Mouse (Mus musculus) stomach, embryonic 16.5 days (tissue): ENCODE measurements around the gene Mtf1. TPM values are rescaled to one million over a fixed set of nuclear protein-coding genes. Genes with fewer than 3 reads are reported as not detected.
A peak's percentile ranks its signal among the peaks of the same experiment; 100 is the strongest.

Experiments
- ATAC-seq: fragments of 200-750 bp; cut with Nextera tagmentation; 2 replicates; pipeline ENCODE4 v1.8.0; 2017; ENCODE audit warnings: moderate number of reproducible peaks, moderate TSS enrichment; ENCODE audit not compliant: insufficient read depth, low FRiP score
- H3K27ac ChIP-seq: fragments of 300-500 bp; sonication (generic); 2 replicates; pipeline ENCODE4 v1.5.1; 2014; ENCODE audit warnings: low read length
- H3K27me3 ChIP-seq: fragments of 300-500 bp; sonication (generic); 2 replicates; pipeline ENCODE4 v1.6.1; 2014; ENCODE audit warnings: low read length, control low read depth, mixed read lengths; ENCODE audit not compliant: control insufficient read depth, insufficient read depth
- H3K36me3 ChIP-seq: fragments of 300-500 bp; sonication (generic); 2 replicates; pipeline ENCODE4 v1.6.1; 2014; ENCODE audit warnings: low read length; ENCODE audit not compliant: control insufficient read depth, insufficient read depth
- H3K4me1 ChIP-seq: fragments of 300-500 bp; sonication (generic); 2 replicates; pipeline ENCODE4 v1.6.1; 2014; ENCODE audit warnings: low read length, control low read depth, mixed read lengths; ENCODE audit not compliant: control insufficient read depth, insufficient read depth
- H3K4me2 ChIP-seq: fragments of 300-500 bp; sonication (generic); 2 replicates; pipeline ENCODE4 v1.6.1; 2014; ENCODE audit warnings: low read depth, low read length, mixed read lengths
- H3K4me3 ChIP-seq: fragments of 300-500 bp; sonication (generic); replicated peaks from 2 replicates; pipeline ENCODE4 v1.5.1; 2014; ENCODE audit warnings: mild to moderate bottlenecking, low read length
- H3K9ac ChIP-seq: fragments of 300-500 bp; sonication (generic); 2 replicates; pipeline ENCODE4 v1.6.1; 2014; ENCODE audit warnings: low read length
- H3K9me3 ChIP-seq: fragments of 300-500 bp; sonication (generic); replicated peaks from 2 replicates; pipeline ENCODE4 v1.6.1; 2016; ENCODE audit warnings: low read length, control low read depth; ENCODE audit not compliant: control insufficient read depth
- WGBS: fragments of 180-500 bp; shearing (Covaris S2); extraction: QIAGEN DNeasy Blood & Tissue Kit; methylation state at CpG from one replicate; pipeline ENCODE4 v1.1.7; 2014; 5-methylcytosine and 5-hydroxymethylcytosine counted together
- polyA plus RNA-seq: library from polyadenylated mRNA; unstranded; fragments of >200 nt; fragmentation: Nextera tagmentation; extraction: Ambion mirVana; gene quantifications from 2 replicates; pipeline ENCODE4 v1.2.1, GENCODE M21; 2015

The Mtf1 gene
- polyA plus RNA-seq, 1 experiment from 2014 or later, result 14.5 TPM

- Histone ChIP-seq H3K9ac (no peak overlapping the region), H3K9me3 (no peaks in the 10 kb centered on the region), H3K4me1 (no peaks in the 10 kb centered on the region), H3K27ac (no peak overlapping the region), H3K27me3 (no peaks in the 10 kb centered on the region), H3K36me3 (no peaks in the 10 kb centered on the region), H3K4me3 (no peak overlapping the region), H3K4me2 (no peak overlapping the region)
- ATAC-seq, result no peak
- 68% methylated on average over 9 of the region's 9 CpGs for whole genome bisulfite sequencing
Observed at GRCm38 (mm10) chr4:124811347-124811975, 9.6 kb downstream of the Mtf1 start.

DNA sequence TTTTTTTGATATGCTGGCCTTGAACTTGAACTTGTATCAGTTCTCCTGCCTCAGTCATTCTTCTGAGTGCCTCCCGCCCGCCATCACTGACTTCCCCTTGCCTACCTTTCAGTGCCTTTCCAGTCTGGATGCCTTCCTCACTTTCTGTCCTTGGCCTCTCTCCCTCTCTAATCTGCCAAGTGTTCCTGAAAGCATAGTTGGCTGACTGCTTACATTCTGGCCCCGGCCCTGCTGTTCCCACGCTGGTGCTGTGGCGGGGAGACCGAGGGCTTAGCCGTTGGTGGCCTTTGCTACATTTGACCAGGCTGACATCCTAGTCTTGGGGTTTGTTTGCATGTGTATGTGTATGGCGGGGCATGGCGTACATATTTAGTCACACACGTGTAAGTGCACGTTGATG lies 14.0 kb downstream of the Mtf1 start:
- Histone ChIP-seq H3K36me3 (peaks cover 5% of the 10 kb centered on the region; the same call in 1 of the 2 replicates), H3K4me3 (no peak overlapping the region), H3K27ac (no peak overlapping the region), H3K9ac (no peak overlapping the region), H3K9me3 (no peaks in the 10 kb centered on the region), H3K4me2 (no peak overlapping the region), H3K27me3 (no peaks in the 10 kb centered on the region), H3K4me1 (peaks cover 4% of the 10 kb centered on the region; the same call in 1 of the 2 replicates)
- WGBS, result 92% methylated on average over 11 of the region's 11 CpGs
- no peak for ATAC-seq

- Histone ChIP-seq H3K9ac (no peak overlapping the region), H3K4me3 (no peak overlapping the region), H3K9me3 (no peaks in the 10 kb centered on the region), H3K4me1 (peaks cover 4% of the 10 kb centered on the region; the same call in 1 of the 2 replicates), H3K27ac (no peak overlapping the region), H3K4me2 (no peak overlapping the region), H3K27me3 (no peaks in the 10 kb centered on the region), H3K36me3 (peaks cover 9% of the 10 kb centered on the region; the same call in 1 of the 2 replicates)
- peak; percentile 93 for ATAC-seq
- 16% methylated on average over 6 of the region's 6 CpGs for WGBS
Observed at GRCm38 (mm10) chr4:124817803-124818202, 15.9 kb downstream of the Mtf1 start.

DNA sequence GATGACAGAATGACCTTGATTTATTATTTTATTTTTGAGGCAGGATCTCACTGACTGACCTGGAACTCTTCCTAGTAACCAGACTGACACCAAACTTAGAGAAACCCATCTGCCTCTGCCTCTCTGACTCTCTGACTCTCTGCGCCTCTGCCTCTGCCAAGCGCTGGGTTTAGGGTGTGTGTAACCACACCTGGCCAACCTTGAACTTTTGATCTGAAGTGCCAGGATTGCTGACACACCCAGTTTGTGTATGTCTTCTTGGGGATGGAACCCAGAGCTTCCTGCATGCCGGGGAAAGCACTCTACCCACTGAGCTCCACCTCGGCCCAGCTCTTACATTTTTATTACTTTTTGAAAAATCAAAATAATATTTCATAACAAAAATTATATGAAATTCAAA lies 16.9 kb downstream of the Mtf1 start:
- Histone ChIP-seq H3K27ac (no peak overlapping the region), H3K4me1 (peaks cover 4% of the 10 kb centered on the region; the same call in 1 of the 2 replicates), H3K9me3 (no peaks in the 10 kb centered on the region), H3K4me3 (no peak overlapping the region), H3K36me3 (peaks cover 9% of the 10 kb centered on the region; the same call in 1 of the 2 replicates), H3K27me3 (no peaks in the 10 kb centered on the region), H3K9ac (no peak overlapping the region), H3K4me2 (no peak overlapping the region)
- no peak for ATAC-seq
- 85% methylated on average over 4 of the region's 4 CpGs for WGBS

- no peak for ATAC-seq
- Histone ChIP-seq H3K9ac (no peak overlapping the region), H3K4me1 (no peaks in the 10 kb centered on the region), H3K4me2 (no peak overlapping the region), H3K27me3 (no peaks in the 10 kb centered on the region), H3K36me3 (peaks cover 15% of the 10 kb centered on the region), H3K9me3 (no peaks in the 10 kb centered on the region), H3K27ac (no peak overlapping the region), H3K4me3 (no peak overlapping the region)
- WGBS, result 89% methylated on average over 6 of the region's 6 CpGs
Observed at GRCm38 (mm10) chr4:124824967-124825366, 23.1 kb downstream of the Mtf1 start.

DNA sequence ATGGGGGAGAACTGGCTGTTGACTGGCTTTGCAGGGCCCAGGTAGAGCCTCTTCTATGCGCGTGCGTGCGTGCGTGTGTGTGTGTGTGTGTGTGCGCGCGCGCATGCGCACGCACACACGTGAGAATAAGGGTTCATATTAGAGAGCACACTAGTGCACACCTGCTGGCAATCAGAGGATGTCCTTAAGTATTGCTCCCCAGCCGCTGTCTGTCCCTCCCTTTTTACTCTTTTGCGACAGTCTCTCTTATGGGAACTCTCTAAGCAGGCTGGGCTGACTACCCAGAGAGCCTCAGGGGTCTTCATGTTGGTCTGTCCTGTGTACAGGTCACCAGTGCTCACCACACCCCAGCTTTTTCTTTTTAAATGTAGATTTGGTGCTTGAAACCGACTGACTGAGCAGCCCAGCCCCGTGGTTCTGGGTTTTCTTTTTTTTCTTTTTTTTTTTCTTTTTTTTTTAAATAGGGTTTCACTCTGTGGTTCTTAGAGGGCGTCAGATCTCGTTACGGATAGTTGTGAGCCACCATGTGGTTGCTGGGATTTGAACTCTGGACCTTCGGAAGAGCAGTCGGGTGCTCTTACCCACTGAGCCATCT lies 23.6 kb downstream of the Mtf1 start:
- 96% methylated on average over 21 of the region's 21 CpGs for WGBS
- Histone ChIP-seq H3K27ac (no peak overlapping the region), H3K9ac (no peak overlapping the region), H3K27me3 (no peaks in the 10 kb centered on the region), H3K4me3 (no peak overlapping the region), H3K4me1 (no peaks in the 10 kb centered on the region), H3K4me2 (no peak overlapping the region), H3K36me3 (peaks cover 12% of the 10 kb centered on the region), H3K9me3 (no peaks in the 10 kb centered on the region)
- no peak for ATAC-seq

GRCm38 (mm10) chr4:124829671-124830070 lies 27.8 kb downstream of the Mtf1 start:
- no peak for ATAC-seq
- 70% methylated on average over 5 of the region's 5 CpGs for WGBS

DNA sequence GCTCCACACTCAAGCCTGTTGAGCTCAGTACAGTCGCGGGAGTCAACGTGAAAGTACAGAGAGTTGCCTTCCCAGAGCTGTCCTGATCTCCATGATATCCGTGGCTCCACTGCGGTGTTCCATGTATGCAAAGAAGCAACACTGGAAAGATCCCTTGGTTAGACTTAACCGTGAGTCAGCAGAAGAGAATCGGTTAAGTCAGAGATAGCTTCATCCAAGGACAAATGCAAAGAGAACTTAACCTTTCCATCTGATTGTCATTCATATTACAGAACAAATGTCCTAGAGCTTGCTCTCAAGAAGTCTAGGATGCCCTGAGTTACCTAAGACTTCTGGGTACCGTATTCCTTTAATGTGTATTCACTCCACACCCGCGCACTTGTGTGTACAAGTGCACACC lies 30.9 kb downstream of the Mtf1 start:
- H3K36me3 ChIP-seq, result 0 out of 2 replicates have a peak, but pooled peaks cover 10% of the 10 kb centered on the region
- no peaks in the 10 kb centered on the region for H3K4me1 ChIP-seq
- 92% methylated on average over 10 of the region's 10 CpGs for WGBS

More at GRCm38 (mm10) chr4:124829671-124830070, 27.8 kb downstream of the Mtf1 start:
- Histone ChIP-seq H3K4me3 (no peak overlapping the region), H3K9ac (no peak overlapping the region), H3K9me3 (no peaks in the 10 kb centered on the region), H3K27me3 (no peaks in the 10 kb centered on the region), H3K4me2 (no peak overlapping the region), H3K4me1 (no peaks in the 10 kb centered on the region), H3K36me3 (peaks cover 13% of the 10 kb centered on the region; the same call in 1 of the 2 replicates), H3K27ac (peak overlapping the region; percentile 19; the same call in 1 of the 2 replicates)

GRCm38 (mm10) chr4:124838035-124838700 lies 36.3 kb downstream of the Mtf1 start:
- Histone ChIP-seq H3K4me1 (no peaks in the 10 kb centered on the region), H3K9ac (no peak overlapping the region), H3K27me3 (no peaks in the 10 kb centered on the region), H3K36me3 (peaks cover 16% of the 10 kb centered on the region; the same call in 1 of the 2 replicates), H3K27ac (no peak overlapping the region), H3K4me2 (no peak overlapping the region), H3K4me3 (no peak overlapping the region), H3K9me3 (no peaks in the 10 kb centered on the region)
- 89% methylated on average over 14 of the region's 14 CpGs for WGBS
- ATAC-seq, result no peak

More for the DNA sequence above, 30.9 kb downstream of the Mtf1 start:
- H3K4me2 ChIP-seq, result no peak overlapping the region
- H3K27ac ChIP-seq, result no peak overlapping the region
- H3K27me3 ChIP-seq, result no peaks in the 10 kb centered on the region
- ATAC-seq, result no peak
- no peak overlapping the region for H3K4me3 ChIP-seq
- H3K9ac ChIP-seq, result no peak overlapping the region
- H3K9me3 ChIP-seq, result no peaks in the 10 kb centered on the region
